ENCODE assay signal across 11 mouse cellular contexts in genomic region chr7:25815571-25815970, GRCm38 (mm10). TPM values are rescaled to one million over a fixed set of nuclear protein-coding genes. Genes with fewer than 3 reads are reported as not detected.
A peak's percentile ranks its signal among the peaks of the same experiment; 100 is the strongest.
DNase-seq lines count a peak whose midpoint lies in the region; ATAC-seq lines count a peak whose summit lies in the region.
"Had no signal": no experiment of that assay in that cellular context is flagged by ENCODE, and none has a peak within 500 bp of the region (broad histone marks: within the 10 kb centered on the region; RNA-seq: fewer than 3 reads in every experiment).

No protein-coding gene starts in this region.

- no peak for ATAC-seq in lung, embryonic 16.5 days (ENCODE audit: low read depth)
- no peak for ATAC-seq in limb, embryonic 11.5 days (ENCODE audit: insufficient number of reproducible peaks, low FRiP score, low TSS enrichment, low read depth)
- ATAC-seq in stomach, embryonic 14.5 days (ENCODE audit: insufficient number of reproducible peaks, insufficient read depth, low FRiP score, low read depth): no peak

- peak; percentile 83 for DNase-seq in heart, adult 11 months
- DNase-seq in heart, postnatal 25 days (ENCODE audit: low spot score): no peak
- DNase-seq in lung, postnatal 10 days: no peak
- no peak for DNase-seq in limb, embryonic 11.5 days (ENCODE audit: low spot score)
- DNase-seq in adrenal gland, adult 18-20 months (ENCODE audit: low spot score in 2 of 2): no peak
- DNase-seq in cerebellum, adult 11-12 months: no peak
- DNase-seq: cerebellum, adult 9-11 months; gastrocnemius, postnatal 14 days had no signal

- no peaks in the 10 kb centered on the region for H3K9me3 ChIP-seq in lung, embryonic 16.5 days (ENCODE audit: control insufficient read depth, low read length)
- H3K9me3 ChIP-seq in limb, embryonic 11.5 days (ENCODE audit: control insufficient read depth, low read length): no peaks in the 10 kb centered on the region
- no peaks in the 10 kb centered on the region for H3K9me3 ChIP-seq in stomach, embryonic 14.5 days (ENCODE audit: control insufficient read depth, low read depth, low read length)
- H3K9me3 ChIP-seq: liver, embryonic 15.5 days had no signal

- peaks cover 10% of the 10 kb centered on the region for H3K4me1 ChIP-seq in lung, embryonic 16.5 days (replicated peaks; ENCODE audit: control insufficient read depth, insufficient read depth, low read length)
- H3K4me1 ChIP-seq in limb, embryonic 11.5 days (ENCODE audit: control insufficient read depth, insufficient read depth, low read length): peaks cover 6% of the 10 kb centered on the region
- H3K4me1 ChIP-seq in stomach, embryonic 14.5 days (ENCODE audit: control insufficient read depth, insufficient read depth, low read length): peaks cover 7% of the 10 kb centered on the region

- peak overlapping the region; percentile 44 for H3K4me3 ChIP-seq in lung, embryonic 16.5 days (ENCODE audit: low read length)
- H3K4me3 ChIP-seq in limb, embryonic 11.5 days (ENCODE audit: low read depth, low read length): peak overlapping the region; percentile 39; the same call in 1 of the 2 replicates
- H3K4me3 ChIP-seq in stomach, embryonic 14.5 days (ENCODE audit: low read depth, low read length): peak overlapping the region; percentile 51

- no peak overlapping the region for H3K27ac ChIP-seq in lung, embryonic 16.5 days (ENCODE audit: low read length)
- no peak overlapping the region for H3K27ac ChIP-seq in limb, embryonic 11.5 days (replicated peaks; ENCODE audit: low read depth, low read length)
- peak overlapping the region; percentile 82; the same call in 1 of the 2 replicates for H3K27ac ChIP-seq in stomach, embryonic 14.5 days (ENCODE audit: low read length)
- H3K27ac ChIP-seq: liver, embryonic 15.5 days had no signal

- intact Hi-C loops in heart, postnatal 25 days (cut with DNase I): no loop called here

- 14% methylated on average over 7 of the region's 7 CpGs for WGBS in lung, embryonic 16.5 days
- 23% methylated on average over 7 of the region's 7 CpGs for WGBS in limb, embryonic 11.5 days
- 18% methylated on average over 7 of the region's 7 CpGs for WGBS in stomach, embryonic 14.5 days

- no peaks in the 10 kb centered on the region for H3K36me3 ChIP-seq in lung, embryonic 16.5 days (ENCODE audit: control insufficient read depth, insufficient read depth, low read length)
- no peaks in the 10 kb centered on the region for H3K36me3 ChIP-seq in limb, embryonic 11.5 days (ENCODE audit: control insufficient read depth, insufficient read depth, low read length)
- H3K36me3 ChIP-seq in stomach, embryonic 14.5 days (ENCODE audit: control insufficient read depth, insufficient read depth, low read length): no peaks in the 10 kb centered on the region
- H3K36me3 ChIP-seq: liver, embryonic 15.5 days had no signal

- peak overlapping the region; percentile 63 for H3K9ac ChIP-seq in lung, embryonic 16.5 days (ENCODE audit: low read length)
- H3K9ac ChIP-seq in limb, embryonic 11.5 days (ENCODE audit: low read length): no peak overlapping the region
- H3K9ac ChIP-seq in stomach, embryonic 14.5 days (replicated peaks; ENCODE audit: low read depth, low read length): peak overlapping the region; percentile 58
- H3K9ac ChIP-seq: liver, embryonic 15.5 days had no signal

- H3K27me3 ChIP-seq in lung, embryonic 16.5 days (ENCODE audit: control insufficient read depth, insufficient read depth, low read depth, low read length): peaks cover 23% of the 10 kb centered on the region
- peaks cover 11% of the 10 kb centered on the region for H3K27me3 ChIP-seq in limb, embryonic 11.5 days (ENCODE audit: control insufficient read depth, insufficient read depth, low read length)
- no peaks in the 10 kb centered on the region for H3K27me3 ChIP-seq in stomach, embryonic 14.5 days (ENCODE audit: control insufficient read depth, insufficient read depth, low read length)

- H3K4me2 ChIP-seq in lung, embryonic 16.5 days (ENCODE audit: low read depth, low read length): peak overlapping the region; percentile 73
- H3K4me2 ChIP-seq in limb, embryonic 11.5 days (ENCODE audit: low read depth, severe bottlenecking): peak overlapping the region; percentile 73; the same call in 1 of the 2 replicates
- peak overlapping the region; percentile 76 for H3K4me2 ChIP-seq in stomach, embryonic 14.5 days (replicated peaks; ENCODE audit: low read depth, low read length)

RNA-seq across cellular contexts. Expression of gene Cyp2s1, which starts 1.1 kb away (rescaled TPM):
- total RNA-seq in heart, postnatal 25 days (2021): 1 to 10 TPM; 5.8 to 6.3 TPM
- 18.9 and 21.0 TPM in 2 replicates for polyA plus RNA-seq in lung, embryonic 16.5 days (2015; fragmentation: Nextera tagmentation; extraction: Ambion mirVana)
- 1.6 and 1.9 TPM in 2 replicates for polyA plus RNA-seq in limb, embryonic 11.5 days (2014; fragmentation: Nextera tagmentation; extraction: Ambion mirVana)
- polyA plus RNA-seq in stomach, embryonic 14.5 days (2014; fragmentation: Nextera tagmentation; extraction: Ambion mirVana): 32.0 and 34.1 TPM in 2 replicates
- total RNA-seq in adrenal gland, adult 18-20 months (2021): 1 to 10 TPM; 3.4 to 4.3 TPM

RNA-seq across cellular contexts. Expression of gene Axl, which starts 27.1 kb away (rescaled TPM):
- total RNA-seq in heart, postnatal 25 days (2021): 10 to 100 TPM; 78.6 to 99.4 TPM
- polyA plus RNA-seq in lung, embryonic 16.5 days (2015; fragmentation: Nextera tagmentation; extraction: Ambion mirVana): 53.6 and 55.1 TPM in 2 replicates
- 32.1 and 32.5 TPM in 2 replicates for polyA plus RNA-seq in limb, embryonic 11.5 days (2014; fragmentation: Nextera tagmentation; extraction: Ambion mirVana)
- polyA plus RNA-seq in stomach, embryonic 14.5 days (2014; fragmentation: Nextera tagmentation; extraction: Ambion mirVana): 66.4 and 75.3 TPM in 2 replicates
- total RNA-seq in adrenal gland, adult 18-20 months (2021): 10 to 100 TPM; 41.9 to 66.9 TPM
